In the genomic region with DNA sequence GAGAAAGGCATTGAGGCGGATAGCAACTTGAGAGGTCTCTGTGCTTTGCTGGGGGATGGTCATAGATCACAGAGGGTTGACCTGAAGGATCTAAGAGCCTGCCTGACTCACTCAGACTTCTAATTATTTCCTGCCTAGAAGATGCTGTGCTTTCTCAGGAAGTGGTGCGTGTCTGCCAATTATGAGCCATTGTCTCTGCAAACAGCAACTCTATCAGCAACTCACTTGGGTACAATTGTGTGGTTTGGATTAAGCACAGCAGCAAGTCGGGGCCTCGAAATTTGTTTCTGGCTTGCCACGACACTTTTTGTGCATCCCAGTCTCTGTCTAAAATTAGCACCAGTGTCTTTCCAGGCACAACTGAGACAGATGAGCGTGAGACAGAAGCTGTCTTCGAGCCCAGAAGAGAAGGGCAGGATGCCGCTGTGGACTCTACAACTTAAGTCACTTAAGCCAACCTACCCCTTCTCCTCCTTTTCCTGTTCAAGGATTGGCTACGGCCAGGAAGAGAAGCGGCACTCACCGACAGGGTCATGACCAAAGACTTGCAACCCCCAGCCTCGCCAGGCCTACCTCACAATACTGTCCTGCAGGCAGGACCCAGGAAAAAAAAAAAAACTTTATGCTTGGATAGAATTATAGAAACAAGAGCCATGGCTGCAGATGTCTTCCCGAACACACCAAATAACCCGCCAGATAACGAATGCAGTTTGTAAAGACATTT, we compare ENCODE assay signal across 16 mouse cellular contexts. TPM values are rescaled to one million over a fixed set of nuclear protein-coding genes. Genes with fewer than 3 reads are reported as not detected.
DNase-seq lines count a peak whose midpoint lies in the region; ATAC-seq and TF ChIP-seq lines count a peak whose summit lies in the region.
"Had no signal": no experiment of that assay in that cellular context is flagged by ENCODE, and none has a peak within 500 bp of the region (broad histone marks: within the 10 kb centered on the region; RNA-seq: fewer than 3 reads in every experiment).

No protein-coding gene starts in this region.

- POLR2A ChIA-PET in Patski (lab: Charles Lee) = interaction anchor here (0.6 kb wide), 1 partner anchor 21 kb away, joined by 3 read pairs; no protein-coding TSS in a partner anchor

- intact Hi-C loops in left cerebral cortex, postnatal 14 days (cut with DNase I) = no loop called here
- intact Hi-C loops in left cerebral cortex, postnatal 10 days (cut with DNase I) = loop anchor here (5.0 kb wide), 1 partner anchor 61 kb away; no protein-coding TSS in a partner anchor

- H3K4me1 ChIP-seq in embryonic facial prominence, embryonic 15.5 days = peaks cover 27% of the 10 kb centered on the region
- H3K4me1 ChIP-seq in liver, embryonic 12.5 days = no peaks in the 10 kb centered on the region
- H3K4me1 ChIP-seq: intestine, embryonic 15.5 days had no signal

- peak overlapping the region; percentile 65 for H3K27ac ChIP-seq in embryonic facial prominence, embryonic 15.5 days (replicated peaks)
- 0 out of 2 replicates have a peak overlapping the region, but pooled peaks have one; percentile 27 for H3K27ac ChIP-seq in liver, embryonic 12.5 days
- H3K27ac ChIP-seq: forebrain, embryonic 10.5 days; intestine, embryonic 15.5 days had no signal

- peak; percentile 15 to 23 for DNase-seq in left cerebral cortex, postnatal 14 days (ENCODE audit: low spot score in 2 of 2)
- no peak for DNase-seq in left cerebral cortex, postnatal 10 days (ENCODE audit: extremely low spot score in 1 of 2, low spot score in 2 of 2)
- peak; percentile 68 for DNase-seq in Patski (ENCODE audit: low read depth, low spot score)
- no peak for DNase-seq in spleen, postnatal 4 days (ENCODE audit: low spot score in 2 of 2)
- no peak for DNase-seq in testis, postnatal 14 days (ENCODE audit: low spot score)
- DNase-seq in layer of hippocampus, postnatal 36 days = no peak
- DNase-seq: adrenal gland, postnatal 10 days; cerebellum, adult 2 months; thymus, postnatal 36 days had no signal

- in situ Hi-C loops in Patski (cut with MboI; ENCODE audit: low pct_unique_long_range_greater_than_20kb) = loop anchor here (5.0 kb wide), 1 partner anchor 51 kb away; the partner anchor contains the start of gene Pgf

- no peaks in the 10 kb centered on the region for H3K27me3 ChIP-seq in Patski
- H3K27me3 ChIP-seq in embryonic facial prominence, embryonic 15.5 days = no peaks in the 10 kb centered on the region
- no peaks in the 10 kb centered on the region for H3K27me3 ChIP-seq in liver, embryonic 12.5 days (replicated peaks)
- H3K27me3 ChIP-seq: intestine, embryonic 15.5 days had no signal

- no peak overlapping the region for H3K4me2 ChIP-seq in embryonic facial prominence, embryonic 15.5 days (replicated peaks)
- no peak overlapping the region for H3K4me2 ChIP-seq in liver, embryonic 12.5 days
- H3K4me2 ChIP-seq: intestine, embryonic 15.5 days; midbrain, embryonic 11.5 days had no signal

- peak; percentile 44 for ATAC-seq in Patski
- no peak for ATAC-seq in embryonic facial prominence, embryonic 15.5 days (ENCODE audit: insufficient number of reproducible peaks, low FRiP score, low TSS enrichment, low read depth)
- ATAC-seq in liver, embryonic 12.5 days = no peak
- ATAC-seq: intestine, embryonic 15.5 days had no signal

- 32% methylated on average over 15 of the region's 15 CpGs for WGBS in embryonic facial prominence, embryonic 15.5 days
- 63% methylated on average over 15 of the region's 15 CpGs for WGBS in liver, embryonic 12.5 days (ENCODE audit: insufficient replicate concordance)

- peaks cover 40% of the 10 kb centered on the region for H3K36me3 ChIP-seq in embryonic facial prominence, embryonic 15.5 days
- H3K36me3 ChIP-seq in liver, embryonic 12.5 days = peaks cover 42% of the 10 kb centered on the region

- TF ChIP-seq CTCF in Patski (IDR thresholded peaks at IDR 0.05) = no peak

- CTCF ChIA-PET in Patski (lab: Charles Lee) = interaction anchor here (1.4 kb wide), 1 partner anchor 58 kb away, joined by 4 read pairs; no protein-coding TSS in a partner anchor

- no peaks in the 10 kb centered on the region for H3K9me3 ChIP-seq in embryonic facial prominence, embryonic 15.5 days (replicated peaks)
- H3K9me3 ChIP-seq in liver, embryonic 12.5 days (replicated peaks) = no peaks in the 10 kb centered on the region
- H3K9me3 ChIP-seq: forebrain, embryonic 10.5 days; G1E; intestine, embryonic 15.5 days had no signal

- H3K4me3 ChIP-seq in embryonic facial prominence, embryonic 15.5 days (replicated peaks) = no peak overlapping the region
- H3K4me3 ChIP-seq in liver, embryonic 12.5 days = no peak overlapping the region
- H3K4me3 ChIP-seq: forebrain, embryonic 10.5 days; intestine, embryonic 15.5 days had no signal

- H3K9ac ChIP-seq in embryonic facial prominence, embryonic 15.5 days = no peak overlapping the region
- no peak overlapping the region for H3K9ac ChIP-seq in liver, embryonic 12.5 days
- H3K9ac ChIP-seq: intestine, embryonic 15.5 days had no signal

RNA-seq across cellular contexts. Expression of gene Eif2b2, which starts 8.8 kb away (rescaled TPM):
- total RNA-seq in left cerebral cortex, postnatal 14 days (2021) = 10 to 100 TPM; 63.5 to 65.0 TPM
- 10 to 100 TPM; 60.8 to 61.7 TPM for total RNA-seq in left cerebral cortex, postnatal 10 days (2021)
- polyA plus RNA-seq in Patski (2021) = 68.8 TPM
- polyA plus RNA-seq in embryonic facial prominence, embryonic 15.5 days (2015; fragmentation: Nextera tagmentation; extraction: Ambion mirVana) = 91.1 and 94.6 TPM in 2 replicates
- polyA plus RNA-seq in liver, embryonic 12.5 days (2016; fragmentation: Nextera tagmentation; extraction: Ambion mirVana) = 53.4 and 60.9 TPM in 2 replicates
- total RNA-seq in layer of hippocampus, postnatal 36 days (2021) = 10 to 100 TPM; 52.4 to 57.6 TPM

RNA-seq across cellular contexts. Expression of gene Mlh3, which starts 42.4 kb away (rescaled TPM):
- 10 to 100 TPM; 14.3 TPM for total RNA-seq in left cerebral cortex, postnatal 14 days (2021)
- 10 to 100 TPM; 12.6 to 13.1 TPM for total RNA-seq in left cerebral cortex, postnatal 10 days (2021)
- polyA plus RNA-seq in Patski (2021) = 9.3 TPM
- 7.5 and 8.4 TPM in 2 replicates for polyA plus RNA-seq in embryonic facial prominence, embryonic 15.5 days (2015; fragmentation: Nextera tagmentation; extraction: Ambion mirVana)
- 4.0 and 4.4 TPM in 2 replicates for polyA plus RNA-seq in liver, embryonic 12.5 days (2016; fragmentation: Nextera tagmentation; extraction: Ambion mirVana)
- 10 to 100 TPM; 19.7 to 20.3 TPM for total RNA-seq in layer of hippocampus, postnatal 36 days (2021)

RNA-seq across cellular contexts. Expression of gene Pgf, which starts 50.4 kb away (rescaled TPM):
- total RNA-seq in left cerebral cortex, postnatal 14 days (2021) = 1 to 10 TPM; 2.5 to 2.7 TPM
- total RNA-seq in left cerebral cortex, postnatal 10 days (2021) = 1 to 10 TPM; 3.9 to 4.8 TPM
- 0.41 TPM for polyA plus RNA-seq in Patski (2021)
- polyA plus RNA-seq in embryonic facial prominence, embryonic 15.5 days (2015; fragmentation: Nextera tagmentation; extraction: Ambion mirVana) = 15.3 and 15.9 TPM in 2 replicates
- polyA plus RNA-seq in liver, embryonic 12.5 days (2016; fragmentation: Nextera tagmentation; extraction: Ambion mirVana) = 0.97 and 1.6 TPM in 2 replicates
- total RNA-seq in layer of hippocampus, postnatal 36 days (2021) = 1 to 10 TPM; 4.2 to 4.5 TPM
- total RNA-seq: neutrophil, adult 5-6 weeks had no signal
- polyA plus RNA-seq: G1E had no signal

Comparison
In these comparisons a context has a peak if more than half of its experiments do, and no peak if none do; other contexts are left out.
1. DNase-seq: peak in left cerebral cortex, postnatal 14 days (2 of 2) and Patski (single experiment); none in left cerebral cortex, postnatal 10 days (0 of 2), spleen, postnatal 4 days (0 of 2), testis, postnatal 14 days (single experiment) and layer of hippocampus, postnatal 36 days (0 of 2).